Mouse (Mus musculus): ENCODE results near the gene Slc16a13. TPM values are rescaled to one million over a fixed set of nuclear protein-coding genes. Genes with fewer than 3 reads are reported as not detected.

Slc16a13 gene
- polyA plus RNA-seq, 1 experiment from 2014 or later = 4.5 TPM

DNA sequence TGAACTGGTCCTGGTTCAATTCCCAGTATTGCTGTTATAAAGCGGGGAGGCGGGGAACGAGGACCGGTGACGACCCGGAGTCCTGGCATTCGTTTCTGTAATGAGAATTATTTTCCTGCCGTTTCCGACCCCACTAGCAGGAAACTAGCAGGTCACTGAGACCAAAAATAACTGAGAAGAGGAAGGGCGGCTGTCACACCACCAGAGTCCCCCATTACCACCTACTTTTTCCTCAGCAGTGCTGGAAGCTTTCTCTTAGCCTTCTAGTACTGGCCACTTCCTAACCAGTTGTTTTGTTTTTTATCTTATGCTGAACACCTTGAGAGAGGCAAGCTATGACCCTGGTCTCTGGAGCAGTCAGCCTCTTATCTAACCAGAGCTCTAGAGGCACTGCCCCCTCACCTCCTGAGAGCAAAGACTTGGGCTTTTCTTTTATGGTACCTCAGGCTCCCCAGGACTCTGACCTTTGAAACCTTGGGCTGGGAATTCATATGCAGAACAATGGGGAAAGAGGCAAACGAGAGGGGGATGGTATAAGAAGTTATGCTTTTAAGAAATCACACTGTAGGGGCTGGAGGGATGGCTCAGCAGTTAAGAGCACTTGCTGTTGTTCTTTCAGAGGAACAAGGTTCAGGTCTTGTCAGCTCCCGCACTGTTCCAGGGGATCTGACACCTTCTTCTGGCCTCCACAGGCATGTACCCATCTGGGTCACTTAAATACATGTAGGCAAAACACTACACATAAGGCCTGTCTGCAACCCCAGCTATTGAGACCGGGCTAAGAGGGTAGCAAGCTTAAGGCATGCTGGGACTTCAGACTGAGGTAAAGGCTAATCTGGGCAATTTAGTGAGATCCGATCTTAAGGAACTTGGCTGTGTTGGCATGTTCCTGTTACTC lies 988 bp upstream of the Slc16a13 start:
- no peak for TF ChIP-seq EP300 (IDR thresholded peaks at IDR 0.05)
- H3K4me2 ChIP-seq (replicated peaks; ENCODE audit: low read depth, low read length) = peak overlapping the region; percentile 85
- peak overlapping the region; percentile 43 for H3K4me3 ChIP-seq (ENCODE audit: low read depth, low read length)
- peak; percentile 21; the same call in 1 of the 2 replicates for ATAC-seq
- peak; percentile 57 for DNase-seq (ENCODE audit: low spot score)
- H3K27ac ChIP-seq (ENCODE audit: low read length) = peak overlapping the region; percentile 84
- no peaks in the 10 kb centered on the region for H3K9me3 ChIP-seq (ENCODE audit: low read length)
- H3K9ac ChIP-seq (replicated peaks; ENCODE audit: low read depth) = peak overlapping the region; percentile 56
- peaks cover 16% of the 10 kb centered on the region; the same call in 1 of the 2 replicates for H3K4me1 ChIP-seq (ENCODE audit: insufficient read depth, low read depth, low read length)
- 0 out of 2 replicates have a peak, but pooled peaks cover under 1% of the 10 kb centered on the region for H3K27me3 ChIP-seq (replicated peaks; ENCODE audit: insufficient read depth, low read length)
- no peaks in the 10 kb centered on the region for H3K36me3 ChIP-seq (ENCODE audit: insufficient read depth, low read length)
- WGBS = 13% methylated on average over 14 of the region's 14 CpGs

DNA sequence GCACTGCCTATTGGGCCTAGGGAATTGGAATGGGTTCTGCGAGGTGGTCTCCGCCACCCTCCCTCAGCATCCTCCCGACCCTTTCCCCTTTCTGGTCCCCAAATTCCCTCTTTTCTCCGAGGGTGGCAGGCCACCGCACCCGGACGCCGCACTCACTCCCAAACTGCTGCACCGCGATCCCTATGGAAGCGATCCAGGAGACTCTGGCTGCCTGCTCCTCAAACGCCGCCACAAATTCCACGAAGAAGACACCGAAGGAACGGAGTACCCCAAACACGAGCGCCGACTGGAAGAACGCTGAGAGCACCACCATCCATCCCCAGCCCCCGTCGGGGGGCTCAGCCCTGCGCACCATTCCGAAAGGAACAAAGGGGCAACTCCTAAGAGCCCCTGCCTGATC lies 541 bp downstream of the Slc16a13 start:
- Histone ChIP-seq H3K27ac (ENCODE audit: low read length) (0 out of 2 replicates have a peak overlapping the region, but pooled peaks have one; percentile 34), H3K9ac (replicated peaks; ENCODE audit: low read depth) (peak overlapping the region; percentile 55), H3K9me3 (ENCODE audit: low read length) (no peaks in the 10 kb centered on the region), H3K4me2 (replicated peaks; ENCODE audit: low read depth, low read length) (peak overlapping the region; percentile 85), H3K36me3 (ENCODE audit: insufficient read depth, low read length) (no peaks in the 10 kb centered on the region), H3K4me1 (ENCODE audit: insufficient read depth, low read depth, low read length) (peaks cover 14% of the 10 kb centered on the region; the same call in 1 of the 2 replicates), H3K27me3 (replicated peaks; ENCODE audit: insufficient read depth, low read length) (peaks cover 14% of the 10 kb centered on the region), H3K4me3 (ENCODE audit: low read depth, low read length) (peak overlapping the region; percentile 43)
- WGBS = 3% methylated on average over 24 of the region's 24 CpGs
- DNase-seq (ENCODE audit: low spot score) (no peak), ATAC-seq (no peak)
- TF ChIP-seq CTCF (IDR thresholded peaks at IDR 0.05) (no peak), EP300 (IDR thresholded peaks at IDR 0.05) (no peak)

DNA sequence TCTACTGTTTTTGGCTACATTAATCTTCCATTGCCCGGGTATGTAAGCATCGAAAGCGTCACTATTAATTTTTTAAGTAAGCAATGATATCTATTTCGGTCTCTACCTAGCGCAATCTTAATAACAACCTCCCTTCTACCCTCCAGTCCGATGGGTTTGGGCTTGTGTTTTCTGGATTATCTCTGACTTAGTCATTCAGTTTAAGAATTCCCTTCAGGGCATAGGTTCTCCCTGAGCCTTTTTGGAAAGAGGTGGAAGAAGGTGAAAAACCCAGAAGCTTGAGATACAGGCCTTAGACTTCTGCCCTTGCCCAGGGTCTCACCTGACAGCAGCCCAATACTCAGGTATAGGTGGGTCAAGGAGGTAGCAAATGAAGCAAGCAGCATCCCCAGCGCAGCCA lies 991 bp downstream of the Slc16a13 start:
- Histone ChIP-seq H3K9ac (replicated peaks; ENCODE audit: low read depth) (no peak overlapping the region), H3K9me3 (ENCODE audit: low read length) (no peaks in the 10 kb centered on the region), H3K4me3 (ENCODE audit: low read depth, low read length) (peak overlapping the region; percentile 43), H3K4me2 (replicated peaks; ENCODE audit: low read depth, low read length) (peak overlapping the region; percentile 85), H3K36me3 (ENCODE audit: insufficient read depth, low read length) (no peaks in the 10 kb centered on the region), H3K27me3 (replicated peaks; ENCODE audit: insufficient read depth, low read length) (peaks cover 18% of the 10 kb centered on the region), H3K27ac (ENCODE audit: low read length) (no peak overlapping the region), H3K4me1 (ENCODE audit: insufficient read depth, low read depth, low read length) (peaks cover 14% of the 10 kb centered on the region; the same call in 1 of the 2 replicates)
- WGBS = 64% methylated on average over 7 of the region's 7 CpGs
- ATAC-seq = no peak
- no peak for DNase-seq (ENCODE audit: low spot score)
- TF ChIP-seq CTCF (IDR thresholded peaks at IDR 0.05) = no peak

DNA sequence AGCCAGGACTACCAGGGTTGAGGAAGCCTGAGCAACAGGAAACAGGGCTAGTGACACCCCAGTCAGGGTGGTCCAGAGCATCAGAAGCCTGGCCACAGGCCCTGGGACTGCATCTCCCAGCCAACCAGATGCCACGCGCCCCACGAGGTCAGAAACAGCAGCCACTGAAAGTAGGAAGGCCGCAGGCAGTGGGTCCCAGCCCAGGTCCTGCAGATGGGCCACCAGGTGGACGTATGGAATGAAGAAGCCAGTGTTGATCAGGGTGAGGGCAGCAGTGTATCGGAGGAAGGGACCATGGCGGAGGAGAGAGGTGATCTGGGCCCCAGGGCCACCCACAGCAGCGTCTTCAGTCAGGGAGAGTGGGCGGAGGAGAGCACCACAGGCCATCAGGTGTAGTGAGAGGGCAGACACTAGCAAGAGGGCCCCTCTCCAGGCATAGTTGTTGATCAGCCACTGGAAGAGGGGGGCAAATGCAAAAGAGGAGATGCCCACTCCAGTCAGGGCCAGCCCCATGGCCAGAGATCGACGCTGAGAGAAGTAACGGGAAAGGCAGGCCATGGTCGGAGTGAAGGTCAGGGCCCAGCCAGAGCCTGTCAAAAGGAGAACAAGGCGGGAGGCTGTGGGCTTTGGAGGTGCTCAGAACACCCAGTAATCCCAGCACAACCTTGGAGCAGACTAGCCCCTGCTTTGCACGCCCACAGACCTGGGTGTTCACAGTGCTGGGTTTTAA lies 2.0 kb downstream of the Slc16a13 start:
- peaks cover 24% of the 10 kb centered on the region; the same call in 1 of the 2 replicates for H3K4me1 ChIP-seq (ENCODE audit: insufficient read depth, low read depth, low read length)
- peaks cover 27% of the 10 kb centered on the region for H3K27me3 ChIP-seq (replicated peaks; ENCODE audit: insufficient read depth, low read length)
- no peak overlapping the region for H3K9ac ChIP-seq (replicated peaks; ENCODE audit: low read depth)
- no peak for TF ChIP-seq CTCF (IDR thresholded peaks at IDR 0.05)
- TF ChIP-seq EP300 (IDR thresholded peaks at IDR 0.05) = no peak
- no peak overlapping the region for H3K27ac ChIP-seq (ENCODE audit: low read length)
- no peaks in the 10 kb centered on the region for H3K9me3 ChIP-seq (ENCODE audit: low read length)
- WGBS = 88% methylated on average over 15 of the region's 15 CpGs
- no peak for ATAC-seq
- H3K36me3 ChIP-seq (ENCODE audit: insufficient read depth, low read length) = no peaks in the 10 kb centered on the region
- no peak for DNase-seq (ENCODE audit: low spot score)
- no peak overlapping the region for H3K4me2 ChIP-seq (replicated peaks; ENCODE audit: low read depth, low read length)
- no peak overlapping the region for H3K4me3 ChIP-seq (ENCODE audit: low read depth, low read length)

DNA sequence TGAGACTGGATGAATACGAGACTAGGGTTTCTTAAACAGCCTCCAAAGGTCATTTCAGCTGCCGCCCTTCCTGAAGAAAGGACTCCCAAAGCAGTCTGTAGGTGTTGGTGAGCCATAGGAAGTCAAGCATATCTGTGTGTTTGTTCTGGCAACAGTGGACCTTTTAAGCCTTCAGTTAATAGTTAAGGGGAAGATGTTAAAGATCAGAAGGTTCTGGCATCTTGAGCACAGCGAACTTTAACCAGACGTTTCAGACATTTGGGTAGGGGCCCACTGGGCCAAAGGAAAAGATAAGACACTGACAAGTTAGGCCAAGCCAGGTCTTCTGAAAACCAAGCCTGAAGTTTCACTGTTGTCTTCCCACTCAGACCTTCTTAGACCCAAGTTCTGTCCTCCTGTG lies 2.8 kb downstream of the Slc16a13 start:
- H3K4me3 ChIP-seq (ENCODE audit: low read depth, low read length) = no peak overlapping the region
- H3K9ac ChIP-seq (replicated peaks; ENCODE audit: low read depth) = no peak overlapping the region
- ATAC-seq (no peak), DNase-seq (ENCODE audit: low spot score) (no peak)
- no peaks in the 10 kb centered on the region for H3K36me3 ChIP-seq (ENCODE audit: insufficient read depth, low read length)
- 74% methylated on average over 4 of the region's 4 CpGs for WGBS
- H3K27me3 ChIP-seq (replicated peaks; ENCODE audit: insufficient read depth, low read length) = peaks cover 32% of the 10 kb centered on the region
- no peak overlapping the region for H3K27ac ChIP-seq (ENCODE audit: low read length)
- H3K4me2 ChIP-seq (replicated peaks; ENCODE audit: low read depth, low read length) = no peak overlapping the region
- H3K9me3 ChIP-seq (ENCODE audit: low read length) = no peaks in the 10 kb centered on the region
- TF ChIP-seq CTCF (IDR thresholded peaks at IDR 0.05) (no peak), EP300 (IDR thresholded peaks at IDR 0.05) (no peak)
- peaks cover 27% of the 10 kb centered on the region; the same call in 1 of the 2 replicates for H3K4me1 ChIP-seq (ENCODE audit: insufficient read depth, low read depth, low read length)

DNA sequence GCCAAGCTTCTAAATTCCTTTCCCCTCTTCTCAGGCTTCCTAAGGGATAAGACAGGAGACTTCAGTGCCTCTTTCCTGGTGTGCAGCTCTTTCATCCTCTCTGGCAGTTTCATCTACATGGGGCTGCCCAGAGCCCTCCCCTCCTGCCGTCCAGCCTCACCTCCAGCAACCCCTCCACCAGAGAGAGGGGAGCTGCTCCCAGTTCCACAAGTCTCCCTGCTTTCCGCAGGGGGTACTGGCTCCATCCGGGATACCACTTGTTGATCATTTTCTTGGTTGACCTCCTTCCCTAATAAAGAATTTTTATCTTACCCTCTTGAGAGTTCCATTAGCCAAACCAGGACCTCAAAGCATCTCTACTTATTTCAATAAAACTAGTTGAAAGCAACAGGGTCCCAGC lies 4.8 kb downstream of the Slc16a13 start:
- TF ChIP-seq EP300 (IDR thresholded peaks at IDR 0.05) (no peak), CTCF (IDR thresholded peaks at IDR 0.05) (no peak)
- 80% methylated on average over 2 of the region's 3 CpGs for WGBS
- H3K27ac ChIP-seq (ENCODE audit: low read length) = no peak overlapping the region
- no peak for ATAC-seq
- H3K4me1 ChIP-seq (ENCODE audit: insufficient read depth, low read depth, low read length) = peaks cover 20% of the 10 kb centered on the region; the same call in 1 of the 2 replicates
- no peaks in the 10 kb centered on the region for H3K36me3 ChIP-seq (ENCODE audit: insufficient read depth, low read length)
- no peak overlapping the region for H3K4me3 ChIP-seq (ENCODE audit: low read depth, low read length)
- DNase-seq (ENCODE audit: low spot score) = no peak
- H3K27me3 ChIP-seq (replicated peaks; ENCODE audit: insufficient read depth, low read length) = peaks cover 32% of the 10 kb centered on the region
- H3K4me2 ChIP-seq (replicated peaks; ENCODE audit: low read depth, low read length) = no peak overlapping the region
- H3K9me3 ChIP-seq (ENCODE audit: low read length) = no peaks in the 10 kb centered on the region
- H3K9ac ChIP-seq (replicated peaks; ENCODE audit: low read depth) = no peak overlapping the region

Data from lung, postnatal 0 days (tissue).